Mouse (Mus musculus): ENCODE data around the gene Llgl2. TPM values are rescaled to one million over a fixed set of nuclear protein-coding genes. Genes with fewer than 3 reads are reported as not detected.

The Llgl2 gene
- total and polyA plus RNA-seq, 3 experiments: 8.0 to 22.5 (median 9.3) TPM

DNA sequence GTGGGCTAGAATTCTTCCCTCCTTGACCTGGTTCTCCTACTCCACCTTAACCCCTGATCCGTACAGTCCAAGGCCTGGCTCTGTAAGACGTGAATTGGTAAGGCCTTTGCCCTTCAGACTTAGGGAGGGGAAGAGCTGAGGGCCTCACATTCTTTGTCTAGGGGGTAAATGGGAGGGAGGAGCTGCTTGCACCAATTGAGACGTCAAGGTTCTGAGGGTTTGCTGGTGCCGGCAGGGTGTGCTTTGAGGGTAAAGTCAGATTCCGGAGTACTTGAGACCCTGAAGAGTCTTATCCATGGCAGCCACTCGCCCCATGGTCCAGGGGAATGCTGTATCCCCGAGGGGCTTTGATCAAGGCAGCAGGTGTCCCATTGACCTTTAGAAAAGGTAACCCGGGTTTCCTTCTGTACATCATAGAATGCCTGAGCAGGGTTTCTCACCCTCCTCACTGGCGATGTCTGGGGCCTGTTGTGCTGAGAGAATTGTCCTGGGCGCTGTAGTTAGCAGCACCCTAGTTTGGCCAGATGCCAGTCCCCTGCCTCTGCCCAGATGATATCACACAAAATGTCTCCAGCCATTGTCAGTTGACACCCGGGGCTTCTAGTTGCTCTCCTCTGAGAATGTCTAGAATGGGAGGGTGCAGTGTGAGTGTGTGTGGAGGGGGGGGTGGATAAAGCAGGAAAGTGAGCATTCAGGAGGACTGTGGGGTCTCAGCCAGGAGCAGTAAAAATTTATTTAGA lies 13.0 kb downstream of the Llgl2 start:
- TF ChIP-seq CTCF (IDR thresholded peaks at IDR 0.05; ENCODE audit: low read depth, low read length) (no peak), GATA1 (IDR thresholded peaks at IDR 0.05; ENCODE audit: borderline replicate concordance, low read length) (no peak), POLR2AphosphoS5 (IDR thresholded peaks at IDR 0.05; ENCODE audit: insufficient replicate concordance, low read depth, low read length) (no peak), GATA2 (IDR thresholded peaks at IDR 0.05; ENCODE audit: borderline replicate concordance, low read depth, low read length) (no peak), TAL1 (conservative IDR thresholded peaks at IDR 0.05; ENCODE audit: low read depth, low read length) (no peak)
- Histone ChIP-seq H3K9me3 (replicated peaks) (no peaks in the 10 kb centered on the region), H3K27me3 (ENCODE audit: insufficient read depth, low read length) (no peaks in the 10 kb centered on the region), H3K4me1 (ENCODE audit: insufficient read depth, low read depth, low read length) (peaks cover 71% of the 10 kb centered on the region), H3K36me3 (replicated peaks) (peaks cover 57% of the 10 kb centered on the region), H3K4me3 (ENCODE audit: low read depth, low read length) (no peak overlapping the region)
- DNase-seq (ENCODE audit: low spot score) (no peak), ATAC-seq (ENCODE audit: extremely low read depth, insufficient number of reproducible peaks, low FRiP score, poor library complexity, severe bottlenecking) (no peak)

- Histone ChIP-seq H3K36me3 (replicated peaks) (peaks cover 51% of the 10 kb centered on the region), H3K4me1 (ENCODE audit: insufficient read depth, low read depth, low read length) (peaks cover 71% of the 10 kb centered on the region), H3K27me3 (ENCODE audit: insufficient read depth, low read length) (no peaks in the 10 kb centered on the region), H3K9me3 (replicated peaks) (no peaks in the 10 kb centered on the region), H3K4me3 (ENCODE audit: low read depth, low read length) (no peak overlapping the region; the same call in 1 of the 2 replicates)
- DNase-seq (ENCODE audit: low spot score) (no peak), ATAC-seq (ENCODE audit: extremely low read depth, insufficient number of reproducible peaks, low FRiP score, poor library complexity, severe bottlenecking) (no peak)
- TF ChIP-seq TAL1 (conservative IDR thresholded peaks at IDR 0.05; ENCODE audit: low read depth, low read length) (no peak), GATA1 (IDR thresholded peaks at IDR 0.05; ENCODE audit: borderline replicate concordance, low read length) (no peak), CTCF (IDR thresholded peaks at IDR 0.05; ENCODE audit: low read depth, low read length) (no peak), POLR2AphosphoS5 (IDR thresholded peaks at IDR 0.05; ENCODE audit: insufficient replicate concordance, low read depth, low read length) (no peak), GATA2 (IDR thresholded peaks at IDR 0.05; ENCODE audit: borderline replicate concordance, low read depth, low read length) (no peak)
Measured at GRCm38 (mm10) chr11:115837606-115838345, 13.9 kb downstream of the Llgl2 start.

DNA sequence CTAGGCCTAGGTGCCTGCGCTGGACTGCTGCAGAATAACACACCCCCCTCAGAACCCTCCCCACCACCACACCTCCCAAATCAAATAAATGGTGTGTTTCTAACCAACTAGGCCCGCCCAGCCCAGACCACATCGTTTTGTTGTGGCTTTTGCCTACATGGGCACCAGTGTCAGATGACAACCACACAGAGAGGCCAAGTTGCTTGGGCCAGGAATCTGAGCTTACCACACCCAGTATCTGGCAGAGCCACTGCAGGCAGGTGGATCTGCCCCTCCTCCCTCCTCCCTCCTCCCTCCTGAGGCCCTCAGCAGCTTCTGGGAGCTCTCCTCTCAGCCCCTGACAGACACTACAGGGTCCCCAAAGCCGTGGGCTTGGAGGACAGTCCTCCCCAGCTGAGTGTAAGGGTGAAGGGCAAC lies 15.1 kb downstream of the Llgl2 start:
- peaks cover 71% of the 10 kb centered on the region for H3K4me1 ChIP-seq (ENCODE audit: insufficient read depth, low read depth, low read length)
- no peaks in the 10 kb centered on the region for H3K27me3 ChIP-seq (ENCODE audit: insufficient read depth, low read length)
- peak; percentile 46; the same call in 1 of the 2 replicates for ATAC-seq (ENCODE audit: extremely low read depth, insufficient number of reproducible peaks, low FRiP score, poor library complexity, severe bottlenecking)
- peaks cover 55% of the 10 kb centered on the region for H3K36me3 ChIP-seq (replicated peaks)
- DNase-seq (ENCODE audit: low spot score): peak; percentile 33
- H3K9me3 ChIP-seq (replicated peaks): no peaks in the 10 kb centered on the region
- H3K4me3 ChIP-seq (ENCODE audit: low read depth, low read length): peak overlapping the region; percentile 41; the same call in 1 of the 2 replicates
- TF ChIP-seq POLR2AphosphoS5 (IDR thresholded peaks at IDR 0.05; ENCODE audit: insufficient replicate concordance, low read depth, low read length) (no peak), GATA1 (IDR thresholded peaks at IDR 0.05; ENCODE audit: borderline replicate concordance, low read length) (no peak), CTCF (IDR thresholded peaks at IDR 0.05; ENCODE audit: low read depth, low read length) (no peak), TAL1 (conservative IDR thresholded peaks at IDR 0.05; ENCODE audit: low read depth, low read length) (no peak), GATA2 (IDR thresholded peaks at IDR 0.05; ENCODE audit: borderline replicate concordance, low read depth, low read length) (no peak)

DNA sequence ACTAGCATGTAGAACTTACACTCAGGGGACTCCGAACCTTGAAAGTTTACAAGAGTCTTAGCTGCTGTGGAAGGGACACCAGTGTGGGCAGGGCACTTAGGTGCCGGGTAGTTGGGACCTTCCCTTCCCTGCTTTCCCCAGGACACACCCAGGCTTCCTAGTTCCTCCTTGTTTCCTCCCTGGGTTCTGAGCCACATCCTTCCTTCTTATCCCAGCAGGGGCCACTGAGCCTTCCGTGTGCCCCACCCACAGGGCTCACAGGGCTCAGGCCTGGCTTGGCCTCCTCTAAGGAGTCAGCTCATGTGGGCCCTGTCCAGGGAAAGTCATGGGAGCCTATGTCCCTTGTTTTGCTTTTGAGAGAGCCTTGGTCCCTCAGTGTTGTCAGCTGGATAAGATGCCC lies 15.9 kb downstream of the Llgl2 start:
- DNase-seq (ENCODE audit: low spot score): no peak
- ATAC-seq (ENCODE audit: extremely low read depth, insufficient number of reproducible peaks, low FRiP score, poor library complexity, severe bottlenecking): no peak
- H3K4me1 ChIP-seq (ENCODE audit: insufficient read depth, low read depth, low read length): peaks cover 73% of the 10 kb centered on the region
- no peak for TF ChIP-seq CTCF (IDR thresholded peaks at IDR 0.05; ENCODE audit: low read depth, low read length)
- TF ChIP-seq TAL1 (conservative IDR thresholded peaks at IDR 0.05; ENCODE audit: low read depth, low read length): no peak
- no peak for TF ChIP-seq GATA1 (IDR thresholded peaks at IDR 0.05; ENCODE audit: borderline replicate concordance, low read length)
- TF ChIP-seq GATA2 (IDR thresholded peaks at IDR 0.05; ENCODE audit: borderline replicate concordance, low read depth, low read length): no peak
- no peak for TF ChIP-seq POLR2AphosphoS5 (IDR thresholded peaks at IDR 0.05; ENCODE audit: insufficient replicate concordance, low read depth, low read length)
- H3K27me3 ChIP-seq (ENCODE audit: insufficient read depth, low read length): no peaks in the 10 kb centered on the region
- no peaks in the 10 kb centered on the region for H3K9me3 ChIP-seq (replicated peaks)
- H3K4me3 ChIP-seq (ENCODE audit: low read depth, low read length): no peak overlapping the region; the same call in 1 of the 2 replicates
- H3K36me3 ChIP-seq (replicated peaks): peaks cover 57% of the 10 kb centered on the region

DNA sequence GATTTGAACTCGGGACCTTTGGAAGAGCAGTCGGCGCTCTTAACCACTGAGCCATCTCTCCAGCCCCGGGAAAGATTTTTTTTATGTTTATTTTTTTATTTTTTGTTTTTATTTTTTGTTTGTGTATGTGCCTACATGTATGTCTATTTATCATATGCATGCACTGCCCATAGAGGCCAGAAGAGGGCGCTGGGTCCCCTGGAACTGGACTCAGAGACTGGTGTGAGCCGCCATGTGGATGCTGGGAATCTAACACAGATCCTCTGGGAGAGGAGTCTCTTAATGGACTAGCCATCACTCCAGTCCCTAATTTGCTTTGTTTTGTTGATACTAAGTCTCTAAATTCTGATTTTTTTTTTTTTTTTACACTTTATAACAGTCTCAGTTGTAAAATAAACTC lies 17.2 kb downstream of the Llgl2 start:
- peaks cover 77% of the 10 kb centered on the region for H3K4me1 ChIP-seq (ENCODE audit: insufficient read depth, low read depth, low read length)
- H3K9me3 ChIP-seq (replicated peaks): no peaks in the 10 kb centered on the region
- DNase-seq (ENCODE audit: low spot score): no peak
- no peak for ATAC-seq (ENCODE audit: extremely low read depth, insufficient number of reproducible peaks, low FRiP score, poor library complexity, severe bottlenecking)
- no peaks in the 10 kb centered on the region for H3K27me3 ChIP-seq (ENCODE audit: insufficient read depth, low read length)
- peaks cover 54% of the 10 kb centered on the region for H3K36me3 ChIP-seq (replicated peaks)
- no peak overlapping the region for H3K4me3 ChIP-seq (ENCODE audit: low read depth, low read length)
- TF ChIP-seq TAL1 (conservative IDR thresholded peaks at IDR 0.05; ENCODE audit: low read depth, low read length) (no peak), GATA2 (IDR thresholded peaks at IDR 0.05; ENCODE audit: borderline replicate concordance, low read depth, low read length) (no peak), GATA1 (IDR thresholded peaks at IDR 0.05; ENCODE audit: borderline replicate concordance, low read length) (no peak), POLR2AphosphoS5 (IDR thresholded peaks at IDR 0.05; ENCODE audit: insufficient replicate concordance, low read depth, low read length) (no peak)

DNA sequence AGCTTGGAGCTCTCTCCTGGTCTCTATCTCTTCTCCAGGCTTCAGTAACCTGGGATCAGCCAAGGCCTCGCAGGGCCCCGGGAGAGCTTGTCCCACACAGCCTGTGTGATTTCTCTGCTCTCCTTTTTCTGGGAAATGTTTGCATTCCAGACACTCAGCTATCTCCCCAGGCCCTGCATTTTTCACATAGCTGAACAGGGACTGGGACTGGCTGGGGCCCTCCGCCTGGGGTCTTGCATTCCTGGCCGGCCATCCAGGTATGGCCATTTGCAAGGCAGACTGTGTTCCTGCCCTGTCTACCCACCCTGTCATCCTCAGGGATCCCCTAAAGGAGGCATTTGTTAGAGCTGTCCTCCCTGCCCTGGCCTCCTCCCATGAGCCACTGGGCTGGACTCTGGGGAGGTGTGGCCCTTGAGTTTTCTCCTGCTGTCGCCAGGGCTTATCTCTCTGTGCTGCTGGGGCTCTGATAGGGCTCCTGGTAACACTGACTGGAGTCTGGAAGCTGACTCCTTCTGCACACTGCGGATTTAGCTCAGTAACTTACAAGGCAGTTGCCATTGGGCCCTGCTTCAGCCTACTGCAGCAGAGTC lies 18.2 kb downstream of the Llgl2 start:
- ATAC-seq (ENCODE audit: extremely low read depth, insufficient number of reproducible peaks, low FRiP score, poor library complexity, severe bottlenecking): peak; percentile 87
- Histone ChIP-seq H3K27me3 (ENCODE audit: insufficient read depth, low read length) (no peaks in the 10 kb centered on the region), H3K36me3 (replicated peaks) (peaks cover 54% of the 10 kb centered on the region), H3K9me3 (replicated peaks) (no peaks in the 10 kb centered on the region), H3K4me1 (ENCODE audit: insufficient read depth, low read depth, low read length) (peaks cover 69% of the 10 kb centered on the region), H3K4me3 (ENCODE audit: low read depth, low read length) (peak overlapping the region; percentile 59; the same call in 1 of the 2 replicates)
- DNase-seq (ENCODE audit: low spot score): peak; percentile 83
- TF ChIP-seq TAL1 (conservative IDR thresholded peaks at IDR 0.05; ENCODE audit: low read depth, low read length) (peak; percentile 46), CTCF (IDR thresholded peaks at IDR 0.05; ENCODE audit: low read depth, low read length) (no peak)

Data from G1E (cell line).